Mouse (Mus musculus) C2C12 (cell line): Measurements from ENCODE around the gene Ugt1a5.

Source experiments
- CEBPB ChIP-seq: IDR thresholded peaks from one replicate; pipeline ENCODE4 v1.6.1; 2011; ENCODE audit warnings: low read depth, mild to moderate bottlenecking, control low read depth, moderate library complexity
- CTCF ChIP-seq: IDR thresholded peaks from one replicate; pipeline ENCODE4 v1.5.1; 2011; ENCODE audit not compliant: control insufficient read depth, insufficient read depth, insufficient read length
- FOSL1 ChIP-seq: IDR thresholded peaks from one replicate; pipeline ENCODE4 v1.8.0; 2011; ENCODE audit warnings: mild to moderate bottlenecking, low read length; ENCODE audit not compliant: poor library complexity, insufficient read depth, severe bottlenecking
- MAX ChIP-seq: IDR thresholded peaks from one replicate; pipeline ENCODE4 v1.6.1; 2011; ENCODE audit warnings: mild to moderate bottlenecking, control low read depth
- MYOD1 ChIP-seq: IDR thresholded peaks from one replicate; pipeline ENCODE4 v1.6.1; 2011; ENCODE audit warnings: low read depth; ENCODE audit not compliant: control insufficient read depth, insufficient read length
- MYOG ChIP-seq: IDR thresholded peaks from one replicate; pipeline ENCODE4 v1.6.1; 2011; ENCODE audit not compliant: control insufficient read depth, insufficient read length; ENCODE audit errors: extremely low read depth
- USF1 ChIP-seq: IDR thresholded peaks from one replicate; pipeline ENCODE4 v1.6.1; 2011; ENCODE audit warnings: low read depth, mild to moderate bottlenecking, control low read depth, moderate library complexity

DNA sequence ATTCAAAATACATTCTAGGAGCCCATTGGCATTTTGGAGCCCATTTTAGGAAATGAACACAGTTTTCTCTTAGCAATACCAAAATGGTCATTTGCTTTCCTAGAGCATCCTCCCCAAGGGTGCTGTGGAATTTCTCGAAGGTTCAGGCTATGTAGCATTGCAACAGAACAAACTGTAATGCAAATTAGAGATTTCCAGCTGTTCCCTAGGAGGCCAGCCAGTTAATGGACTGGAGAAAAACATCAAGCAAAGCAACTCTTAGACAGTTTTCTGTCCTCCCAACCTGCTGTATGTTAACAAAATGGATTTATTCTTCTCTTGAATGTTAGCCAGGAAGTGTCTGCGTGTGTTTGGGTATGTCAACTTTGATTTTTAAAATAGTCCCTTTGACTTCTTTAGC lies 29.2 kb upstream of the Ugt1a5 start:
- TF ChIP-seq MAX (no peak), USF1 (no peak), CTCF (no peak), MYOD1 (no peak), MYOG (no peak), CEBPB (no peak), FOSL1 (no peak)
